Mouse (Mus musculus): ENCODE results near the gene Sytl1.

- no peak for TF ChIP-seq POLR2A (IDR thresholded peaks at IDR 0.05; ENCODE audit: extremely low read depth, insufficient read depth, low read length)
- TF ChIP-seq CTCF (IDR thresholded peaks at IDR 0.05; ENCODE audit: extremely low read depth, insufficient read depth, low read length) = no peak
Observed at GRCm38 (mm10) chr4:133244289-133244688, 18.6 kb downstream of the Sytl1 start.

Data from cortical plate, adult 2 months (tissue).